Mouse (Mus musculus): ENCODE data around the gene Zfp704. TPM values are rescaled to one million over a fixed set of nuclear protein-coding genes. Genes with fewer than 3 reads are reported as not detected.

Zfp704 gene
- polyA plus RNA-seq, 1 experiment from 2014 or later, result 8.6 TPM

GRCm38 (mm10) chr3:9441566-9442540, 168.0 kb downstream of the Zfp704 start:
- ATAC-seq (ENCODE audit: low FRiP score), result no peak
- WGBS, result 92% methylated on average over 27 of the region's 27 CpGs
- Histone ChIP-seq H3K27me3 (no peaks in the 10 kb centered on the region), H3K4me1 (no peaks in the 10 kb centered on the region), H3K4me2 (replicated peaks) (no peak overlapping the region), H3K4me3 (no peak overlapping the region), H3K27ac (no peak overlapping the region), H3K9me3 (replicated peaks) (no peaks in the 10 kb centered on the region), H3K9ac (no peak overlapping the region), H3K36me3 (peaks cover 27% of the 10 kb centered on the region)

GRCm38 (mm10) chr3:9440466-9440865, 169.4 kb downstream of the Zfp704 start:
- ATAC-seq (ENCODE audit: low FRiP score), result no peak
- H3K4me3 ChIP-seq, result no peak overlapping the region
- no peak overlapping the region for H3K27ac ChIP-seq
- no peaks in the 10 kb centered on the region for H3K9me3 ChIP-seq (replicated peaks)
- H3K36me3 ChIP-seq, result peaks cover 21% of the 10 kb centered on the region
- 77% methylated on average over 6 of the region's 6 CpGs for WGBS
- no peak overlapping the region for H3K4me2 ChIP-seq (replicated peaks)
- H3K4me1 ChIP-seq, result no peaks in the 10 kb centered on the region
- H3K9ac ChIP-seq, result no peak overlapping the region
- H3K27me3 ChIP-seq, result no peaks in the 10 kb centered on the region

- no peak overlapping the region for H3K9ac ChIP-seq
- H3K27me3 ChIP-seq, result no peaks in the 10 kb centered on the region
- no peaks in the 10 kb centered on the region for H3K9me3 ChIP-seq (replicated peaks)
- no peaks in the 10 kb centered on the region for H3K4me1 ChIP-seq
- peaks cover 21% of the 10 kb centered on the region for H3K36me3 ChIP-seq
- no peak overlapping the region for H3K4me2 ChIP-seq (replicated peaks)
- H3K4me3 ChIP-seq, result no peak overlapping the region
- ATAC-seq (ENCODE audit: low FRiP score), result no peak
- 88% methylated on average over 11 of the region's 11 CpGs for WGBS
- no peak overlapping the region for H3K27ac ChIP-seq
Observed at GRCm38 (mm10) chr3:9439619-9440286, 170.1 kb downstream of the Zfp704 start.

GRCm38 (mm10) chr3:9436256-9436655, 173.6 kb downstream of the Zfp704 start:
- H3K27ac ChIP-seq, result no peak overlapping the region
- no peak overlapping the region for H3K4me2 ChIP-seq (replicated peaks)
- H3K9me3 ChIP-seq (replicated peaks), result no peaks in the 10 kb centered on the region
- H3K4me3 ChIP-seq, result no peak overlapping the region
- H3K36me3 ChIP-seq, result peaks cover 16% of the 10 kb centered on the region
- no peaks in the 10 kb centered on the region for H3K4me1 ChIP-seq
- 94% methylated on average over 6 of the region's 6 CpGs for WGBS
- no peak for ATAC-seq (ENCODE audit: low FRiP score)
- H3K9ac ChIP-seq, result no peak overlapping the region
- no peaks in the 10 kb centered on the region for H3K27me3 ChIP-seq

- H3K9me3 ChIP-seq (replicated peaks), result no peaks in the 10 kb centered on the region
- no peak for ATAC-seq (ENCODE audit: low FRiP score)
- no peak overlapping the region for H3K4me3 ChIP-seq
- H3K9ac ChIP-seq, result no peak overlapping the region
- WGBS, result 90% methylated on average over 14 of the region's 14 CpGs
- peaks cover 16% of the 10 kb centered on the region for H3K36me3 ChIP-seq
- no peaks in the 10 kb centered on the region for H3K4me1 ChIP-seq
- no peak overlapping the region for H3K27ac ChIP-seq
- no peak overlapping the region for H3K4me2 ChIP-seq (replicated peaks)
- no peaks in the 10 kb centered on the region for H3K27me3 ChIP-seq
Observed at GRCm38 (mm10) chr3:9434394-9435175, 175.3 kb downstream of the Zfp704 start.

- WGBS, result 83% methylated on average over 16 of the region's 16 CpGs
- no peak for ATAC-seq (ENCODE audit: low FRiP score)
- no peak overlapping the region for H3K27ac ChIP-seq
Observed at GRCm38 (mm10) chr3:9432796-9433526, 176.9 kb downstream of the Zfp704 start.

GRCm38 (mm10) chr3:9432226-9432625, 177.7 kb downstream of the Zfp704 start:
- Histone ChIP-seq H3K9me3 (replicated peaks) (no peaks in the 10 kb centered on the region), H3K27ac (no peak overlapping the region), H3K27me3 (no peaks in the 10 kb centered on the region), H3K4me2 (replicated peaks) (no peak overlapping the region), H3K4me3 (no peak overlapping the region), H3K36me3 (no peaks in the 10 kb centered on the region), H3K9ac (no peak overlapping the region), H3K4me1 (no peaks in the 10 kb centered on the region)
- whole genome bisulfite sequencing, result 79% methylated on average over 3 of the region's 3 CpGs
- no peak for ATAC-seq (ENCODE audit: low FRiP score)

More at GRCm38 (mm10) chr3:9432796-9433526, 176.9 kb downstream of the Zfp704 start:
- Histone ChIP-seq H3K27me3 (no peaks in the 10 kb centered on the region), H3K4me3 (no peak overlapping the region), H3K4me2 (replicated peaks) (no peak overlapping the region), H3K9ac (no peak overlapping the region), H3K4me1 (no peaks in the 10 kb centered on the region), H3K9me3 (replicated peaks) (no peaks in the 10 kb centered on the region), H3K36me3 (peaks cover 4% of the 10 kb centered on the region; the same call in 1 of the 2 replicates)

- H3K9me3 ChIP-seq (replicated peaks), result no peaks in the 10 kb centered on the region
- no peak overlapping the region for H3K4me3 ChIP-seq
- no peak overlapping the region for H3K4me2 ChIP-seq (replicated peaks)
- no peaks in the 10 kb centered on the region for H3K4me1 ChIP-seq
- ATAC-seq (ENCODE audit: low FRiP score), result no peak
- no peak overlapping the region for H3K9ac ChIP-seq
- 89% methylated on average over 3 of the region's 3 CpGs for WGBS
- H3K36me3 ChIP-seq, result no peaks in the 10 kb centered on the region
- no peak overlapping the region for H3K27ac ChIP-seq
- no peaks in the 10 kb centered on the region for H3K27me3 ChIP-seq
Observed at GRCm38 (mm10) chr3:9429946-9430345, 179.9 kb downstream of the Zfp704 start.

- no peak overlapping the region for H3K4me2 ChIP-seq (replicated peaks)
- H3K4me1 ChIP-seq, result no peaks in the 10 kb centered on the region
- H3K4me3 ChIP-seq, result no peak overlapping the region
- no peaks in the 10 kb centered on the region for H3K9me3 ChIP-seq (replicated peaks)
- ATAC-seq (ENCODE audit: low FRiP score), result no peak
- 90% methylated on average over 4 of the region's 4 CpGs for WGBS
- no peaks in the 10 kb centered on the region for H3K27me3 ChIP-seq
- no peaks in the 10 kb centered on the region for H3K36me3 ChIP-seq
- H3K27ac ChIP-seq, result no peak overlapping the region
- H3K9ac ChIP-seq, result no peak overlapping the region
Observed at GRCm38 (mm10) chr3:9427826-9428225, 182.1 kb downstream of the Zfp704 start.

- 93% methylated on average over 5 of the region's 5 CpGs for WGBS
- Histone ChIP-seq H3K4me1 (no peaks in the 10 kb centered on the region), H3K27me3 (no peaks in the 10 kb centered on the region), H3K4me3 (no peak overlapping the region), H3K9me3 (replicated peaks) (no peaks in the 10 kb centered on the region), H3K4me2 (replicated peaks) (no peak overlapping the region), H3K27ac (no peak overlapping the region), H3K36me3 (no peaks in the 10 kb centered on the region), H3K9ac (no peak overlapping the region)
- ATAC-seq (ENCODE audit: low FRiP score), result no peak
Observed at GRCm38 (mm10) chr3:9425661-9426060, 184.2 kb downstream of the Zfp704 start.

- H3K4me3 ChIP-seq, result no peak overlapping the region
- no peak for ATAC-seq (ENCODE audit: low FRiP score)
- H3K27ac ChIP-seq, result no peak overlapping the region
- no peaks in the 10 kb centered on the region for H3K4me1 ChIP-seq
- H3K9me3 ChIP-seq (replicated peaks), result no peaks in the 10 kb centered on the region
- WGBS, result 87% methylated on average over 6 of the region's 6 CpGs
- no peaks in the 10 kb centered on the region for H3K27me3 ChIP-seq
- H3K4me2 ChIP-seq (replicated peaks), result no peak overlapping the region
- H3K9ac ChIP-seq, result no peak overlapping the region
- H3K36me3 ChIP-seq, result no peaks in the 10 kb centered on the region
Observed at GRCm38 (mm10) chr3:9424637-9425036, 185.2 kb downstream of the Zfp704 start.

Data from hindbrain, embryonic 12.5 days (tissue).